Comparison of ENCODE assay signal across 11 mouse cellular contexts in the genomic region with DNA sequence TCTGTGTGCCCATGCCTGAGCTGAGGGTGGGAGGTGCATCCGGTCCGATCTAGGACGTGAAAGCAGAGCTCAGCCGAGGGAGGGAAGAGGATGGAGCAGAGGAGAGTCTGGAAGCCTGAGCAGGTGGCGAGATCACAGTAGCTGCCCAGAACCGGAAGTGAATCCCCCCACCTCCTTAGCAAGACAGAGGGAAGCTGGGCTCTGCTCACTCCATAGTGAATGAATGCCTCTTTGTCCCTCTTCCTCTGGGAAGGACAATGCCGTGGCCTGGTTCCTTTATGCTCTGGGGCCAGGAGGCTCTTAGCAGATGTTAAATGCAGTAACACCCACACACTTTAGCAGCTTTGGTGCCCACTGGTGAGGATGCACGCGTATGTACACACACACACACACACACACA. TPM values are rescaled to one million over a fixed set of nuclear protein-coding genes. Genes with fewer than 3 reads are reported as not detected.
DNase-seq lines count a peak whose midpoint lies in the region; ATAC-seq and TF ChIP-seq lines count a peak whose summit lies in the region.
"Had no signal": no experiment of that assay in that cellular context is flagged by ENCODE, and none has a peak within 500 bp of the region (broad histone marks: within the 10 kb centered on the region; RNA-seq: fewer than 3 reads in every experiment).

No protein-coding gene starts in this region.

- H3K4me3 ChIP-seq in forebrain, embryonic 11.5 days (ENCODE audit: low read depth, low read length), result no peak overlapping the region
- no peak overlapping the region for H3K4me3 ChIP-seq in hindbrain, embryonic 16.5 days (ENCODE audit: low read length)
- no peak overlapping the region for H3K4me3 ChIP-seq in neural tube, embryonic 11.5 days (ENCODE audit: low read depth, low read length)
- H3K4me3 ChIP-seq in gastrocnemius, adult 2 months, result no peak overlapping the region
- H3K4me3 ChIP-seq in heart, embryonic 12.5 days, result no peak overlapping the region
- H3K4me3 ChIP-seq: limb, embryonic 15.5 days had no signal

- peak overlapping the region; percentile 84 for H3K27ac ChIP-seq in forebrain, embryonic 11.5 days (ENCODE audit: low read depth, low read length)
- H3K27ac ChIP-seq in hindbrain, embryonic 16.5 days (ENCODE audit: low read depth, low read length), result no peak overlapping the region
- H3K27ac ChIP-seq in neural tube, embryonic 11.5 days (ENCODE audit: low read depth, low read length), result peak overlapping the region; percentile 62; the same call in 1 of the 2 replicates
- no peak overlapping the region for H3K27ac ChIP-seq in gastrocnemius, adult 2 months
- no peak overlapping the region for H3K27ac ChIP-seq in heart, embryonic 12.5 days (ENCODE audit: poor library complexity, severe bottlenecking)
- H3K27ac ChIP-seq: limb, embryonic 15.5 days had no signal

- H3K4me1 ChIP-seq in forebrain, embryonic 11.5 days (replicated peaks; ENCODE audit: control insufficient read depth, insufficient read depth, low read length), result peaks cover 6% of the 10 kb centered on the region; the same call in 1 of the 2 replicates
- H3K4me1 ChIP-seq in hindbrain, embryonic 16.5 days (ENCODE audit: control insufficient read depth, insufficient read depth, low read depth, low read length), result no peaks in the 10 kb centered on the region
- H3K4me1 ChIP-seq in neural tube, embryonic 11.5 days (ENCODE audit: control insufficient read depth, insufficient read depth, low read length), result no peaks in the 10 kb centered on the region
- no peaks in the 10 kb centered on the region for H3K4me1 ChIP-seq in heart, embryonic 12.5 days (replicated peaks)
- H3K4me1 ChIP-seq: limb, embryonic 15.5 days had no signal

- H3K9ac ChIP-seq in forebrain, embryonic 11.5 days (ENCODE audit: low read length), result peak overlapping the region; percentile 12; the same call in 1 of the 2 replicates
- H3K9ac ChIP-seq in hindbrain, embryonic 16.5 days (ENCODE audit: low read depth, low read length), result no peak overlapping the region
- H3K9ac ChIP-seq in neural tube, embryonic 11.5 days (ENCODE audit: low read length), result no peak overlapping the region
- no peak overlapping the region for H3K9ac ChIP-seq in heart, embryonic 12.5 days
- H3K9ac ChIP-seq: limb, embryonic 15.5 days had no signal

- no peak overlapping the region for H3K4me2 ChIP-seq in forebrain, embryonic 11.5 days (ENCODE audit: low read depth, low read length, severe bottlenecking)
- H3K4me2 ChIP-seq in hindbrain, embryonic 16.5 days (ENCODE audit: low read length), result no peak overlapping the region
- no peak overlapping the region for H3K4me2 ChIP-seq in neural tube, embryonic 11.5 days (ENCODE audit: low read depth)
- no peak overlapping the region for H3K4me2 ChIP-seq in heart, embryonic 12.5 days
- H3K4me2 ChIP-seq: limb, embryonic 15.5 days had no signal

- peak; percentile 67 for DNase-seq in embryo, embryonic 11 days
- peak; percentile 73 for DNase-seq in forebrain, embryonic 11.5 days (ENCODE audit: low spot score)
- DNase-seq in neural tube, embryonic 11.5 days (ENCODE audit: low spot score), result peak; percentile 59
- DNase-seq in gastrocnemius, adult 2 months, result no peak
- no peak for DNase-seq in lung, postnatal 25 days (ENCODE audit: low spot score)
- no peak for DNase-seq in kidney, adult 8-10 months
- DNase-seq: gastrocnemius, postnatal 10 days; kidney, adult 18-20 months had no signal

- intact Hi-C loops in gastrocnemius, adult 2 months (cut with DNase I), result no loop called here

- H3K36me3 ChIP-seq in forebrain, embryonic 11.5 days (ENCODE audit: control insufficient read depth, insufficient read depth, low read length), result no peaks in the 10 kb centered on the region
- no peaks in the 10 kb centered on the region for H3K36me3 ChIP-seq in hindbrain, embryonic 16.5 days (ENCODE audit: control insufficient read depth, insufficient read depth, low read length)
- H3K36me3 ChIP-seq in neural tube, embryonic 11.5 days (ENCODE audit: control insufficient read depth, insufficient read depth, low read length), result no peaks in the 10 kb centered on the region
- no peaks in the 10 kb centered on the region for H3K36me3 ChIP-seq in heart, embryonic 12.5 days
- H3K36me3 ChIP-seq: limb, embryonic 15.5 days had no signal

- no peak for TF ChIP-seq CTCF in gastrocnemius, adult 2 months (IDR thresholded peaks at IDR 0.05)

- peak; percentile 82 for ATAC-seq in forebrain, embryonic 11.5 days (replicated peaks; ENCODE audit: low FRiP score)
- ATAC-seq in hindbrain, embryonic 16.5 days, result peak; percentile 43; the same call in 1 of the 2 replicates
- peak; percentile 84 for ATAC-seq in neural tube, embryonic 11.5 days (ENCODE audit: insufficient read depth, low FRiP score, low TSS enrichment)
- ATAC-seq in heart, embryonic 12.5 days (ENCODE audit: insufficient number of reproducible peaks, low FRiP score), result no peak

- H3K9me3 ChIP-seq in forebrain, embryonic 11.5 days (ENCODE audit: control insufficient read depth, low read length), result no peaks in the 10 kb centered on the region; the same call in 1 of the 2 replicates
- H3K9me3 ChIP-seq in hindbrain, embryonic 16.5 days (ENCODE audit: control insufficient read depth, low read length), result no peaks in the 10 kb centered on the region
- H3K9me3 ChIP-seq in neural tube, embryonic 11.5 days (ENCODE audit: control insufficient read depth, low read length), result no peaks in the 10 kb centered on the region
- H3K9me3 ChIP-seq in heart, embryonic 12.5 days (replicated peaks), result peaks cover 4% of the 10 kb centered on the region
- H3K9me3 ChIP-seq: limb, embryonic 15.5 days had no signal

- 29% methylated on average over 9 of the region's 9 CpGs for WGBS in forebrain, embryonic 11.5 days
- WGBS in hindbrain, embryonic 16.5 days, result 19% methylated on average over 9 of the region's 9 CpGs
- WGBS in neural tube, embryonic 11.5 days, result 35% methylated on average over 9 of the region's 9 CpGs
- 36% methylated on average over 7 of the region's 9 CpGs for WGBS in heart, embryonic 12.5 days

- no peaks in the 10 kb centered on the region for H3K27me3 ChIP-seq in forebrain, embryonic 11.5 days (ENCODE audit: control insufficient read depth, insufficient read depth, low read length)
- H3K27me3 ChIP-seq in hindbrain, embryonic 16.5 days (replicated peaks; ENCODE audit: control insufficient read depth, insufficient read depth, low read length), result peaks cover 3% of the 10 kb centered on the region; the same call in 1 of the 2 replicates
- no peaks in the 10 kb centered on the region for H3K27me3 ChIP-seq in neural tube, embryonic 11.5 days (ENCODE audit: control insufficient read depth, insufficient read depth, low read length)
- H3K27me3 ChIP-seq in heart, embryonic 12.5 days (replicated peaks), result peaks cover 14% of the 10 kb centered on the region; the same call in 1 of the 2 replicates
- H3K27me3 ChIP-seq: limb, embryonic 15.5 days had no signal

RNA-seq across cellular contexts. Expression of gene Vrk1, which starts 36.3 kb away (rescaled TPM):
- polyA plus RNA-seq in forebrain, embryonic 11.5 days (2014; fragmentation: Nextera tagmentation; extraction: Ambion mirVana), result 114 and 115 TPM in 2 replicates
- 29.3 and 31.7 TPM in 2 replicates for polyA plus RNA-seq in hindbrain, embryonic 16.5 days (2015; fragmentation: Nextera tagmentation; extraction: Ambion mirVana)
- polyA plus RNA-seq in neural tube, embryonic 11.5 days (2014; fragmentation: Nextera tagmentation; extraction: Ambion mirVana), result 87.7 and 88.4 TPM in 2 replicates
- total RNA-seq in gastrocnemius, adult 2 months (2021), result 1 to 10 TPM; 4.0 to 5.0 TPM
- 46.8 and 47.0 TPM in 2 replicates for polyA plus RNA-seq in heart, embryonic 12.5 days (2016; fragmentation: Nextera tagmentation; extraction: Ambion mirVana)

Comparison
In these comparisons a context has a peak if more than half of its experiments do, and no peak if none do; other contexts are left out.
1. DNase-seq: peak in embryo, embryonic 11 days (single experiment), forebrain, embryonic 11.5 days (single experiment) and neural tube, embryonic 11.5 days (single experiment); none in gastrocnemius, adult 2 months (single experiment), lung, postnatal 25 days (single experiment) and kidney, adult 8-10 months (0 of 2).
2. H3K27ac ChIP-seq: peak in forebrain, embryonic 11.5 days (single experiment) and neural tube, embryonic 11.5 days (single experiment); none in hindbrain, embryonic 16.5 days (single experiment), gastrocnemius, adult 2 months (single experiment) and heart, embryonic 12.5 days (single experiment).